Mouse (Mus musculus) forebrain, embryonic 16.5 days (tissue): ENCODE results near the gene Poc1b. TPM values are rescaled to one million over a fixed set of nuclear protein-coding genes. Genes with fewer than 3 reads are reported as not detected.

Experiments used
- ATAC-seq: fragments of 200-750 bp; cut with Nextera tagmentation; 2 replicates; pipeline ENCODE4 v1.8.0; 2017; ENCODE audit warnings: mild to moderate bottlenecking, moderate library complexity
- H3K27ac ChIP-seq: fragments of 300-500 bp; sonication (generic); 2 replicates; pipeline ENCODE4 v1.5.1; 2014; ENCODE audit warnings: low read length, control low read depth
- H3K27me3 ChIP-seq: fragments of 300-500 bp; sonication (generic); replicated peaks from 2 replicates; pipeline ENCODE4 v1.6.1; 2014; ENCODE audit warnings: low read length; ENCODE audit not compliant: control insufficient read depth, insufficient read depth
- H3K36me3 ChIP-seq: fragments of 300-500 bp; sonication (generic); 2 replicates; pipeline ENCODE4 v1.6.1; 2014; ENCODE audit not compliant: control insufficient read depth, insufficient read depth
- H3K4me1 ChIP-seq: fragments of 300-500 bp; sonication (generic); replicated peaks from 2 replicates; pipeline ENCODE4 v1.6.1; 2014; ENCODE audit warnings: low read length; ENCODE audit not compliant: control insufficient read depth, insufficient read depth
- H3K4me2 ChIP-seq: fragments of 300-500 bp; sonication (generic); 2 replicates; pipeline ENCODE4 v1.6.1; 2014; ENCODE audit warnings: mild to moderate bottlenecking, low read length, control low read depth
- H3K4me3 ChIP-seq: fragments of 300-500 bp; sonication (generic); replicated peaks from 2 replicates; pipeline ENCODE4 v1.5.1; 2014; ENCODE audit warnings: mild to moderate bottlenecking, low read length, control low read depth
- H3K9ac ChIP-seq: fragments of 300-500 bp; sonication (generic); replicated peaks from 2 replicates; pipeline ENCODE4 v1.6.1; 2014; ENCODE audit warnings: low read depth, low read length, control low read depth
- H3K9me3 ChIP-seq: fragments of 300-500 bp; sonication (generic); 2 replicates; pipeline ENCODE4 v1.6.1; 2016; ENCODE audit warnings: low read length; ENCODE audit not compliant: control insufficient read depth
- WGBS: fragments of 180-500 bp; shearing (Covaris S2); extraction: QIAGEN DNeasy Blood & Tissue Kit; methylation state at CpG from one replicate; pipeline ENCODE4 v1.1.7; 2014; 5-methylcytosine and 5-hydroxymethylcytosine counted together
- polyA plus RNA-seq: library from polyadenylated mRNA; unstranded; fragments of >200 nt; fragmentation: Nextera tagmentation; extraction: Ambion mirVana; gene quantifications from 2 replicates; pipeline ENCODE4 v1.2.1, GENCODE M21; 2015

The Poc1b gene
- polyA plus RNA-seq, 1 experiment from 2014 or later: 14.1 TPM

- no peak for ATAC-seq
- no peaks in the 10 kb centered on the region for H3K9me3 ChIP-seq
- H3K36me3 ChIP-seq: no peaks in the 10 kb centered on the region
- H3K27me3 ChIP-seq: no peaks in the 10 kb centered on the region
- WGBS: 93% methylated on average over 8 of the region's 8 CpGs
- no peaks in the 10 kb centered on the region for H3K4me1 ChIP-seq
- no peak overlapping the region for H3K4me3 ChIP-seq
- no peak overlapping the region for H3K27ac ChIP-seq
- no peak overlapping the region for H3K9ac ChIP-seq
- no peak overlapping the region for H3K4me2 ChIP-seq
Measured at GRCm38 (mm10) chr10:99221540-99221939, 114.7 kb downstream of the Poc1b start.

DNA sequence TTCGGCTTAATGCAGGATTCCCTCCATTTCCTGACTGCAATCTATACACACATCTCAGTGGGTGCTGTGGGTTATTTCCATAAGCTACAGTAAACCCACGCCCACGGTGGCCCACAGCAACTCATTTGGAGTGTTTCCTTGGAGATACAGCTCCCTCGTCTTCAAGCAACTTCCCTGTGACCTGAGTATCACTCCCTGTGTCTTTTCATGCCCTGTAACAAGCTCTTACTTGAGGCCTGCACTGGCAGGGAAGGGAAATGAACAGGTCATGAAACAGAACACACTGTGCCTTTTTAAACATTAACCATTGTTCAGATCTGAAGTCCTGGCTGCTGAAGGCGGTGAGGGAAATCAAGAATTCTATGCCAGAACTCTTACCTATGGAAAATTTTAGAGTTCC is 115.9 kb downstream of the Poc1b start:
- WGBS: 79% methylated on average over 5 of the region's 5 CpGs
- no peak for ATAC-seq
- H3K4me1 ChIP-seq: no peaks in the 10 kb centered on the region
- no peak overlapping the region for H3K4me2 ChIP-seq
- no peaks in the 10 kb centered on the region for H3K9me3 ChIP-seq
- H3K4me3 ChIP-seq: no peak overlapping the region
- H3K27me3 ChIP-seq: no peaks in the 10 kb centered on the region
- H3K9ac ChIP-seq: no peak overlapping the region
- H3K36me3 ChIP-seq: no peaks in the 10 kb centered on the region
- no peak overlapping the region for H3K27ac ChIP-seq

- no peak overlapping the region for H3K4me3 ChIP-seq
- H3K27me3 ChIP-seq: no peaks in the 10 kb centered on the region
- no peak overlapping the region for H3K4me2 ChIP-seq
- no peak for ATAC-seq
- H3K36me3 ChIP-seq: no peaks in the 10 kb centered on the region
- 73% methylated on average over 3 of the region's 3 CpGs for WGBS
- no peak overlapping the region for H3K9ac ChIP-seq
- H3K4me1 ChIP-seq: 0 out of 2 replicates have a peak, but pooled peaks cover 2% of the 10 kb centered on the region
- no peaks in the 10 kb centered on the region for H3K9me3 ChIP-seq
- no peak overlapping the region for H3K27ac ChIP-seq
Measured at GRCm38 (mm10) chr10:99224218-99224617, 117.4 kb downstream of the Poc1b start.

GRCm38 (mm10) chr10:99226782-99227181 is 119.9 kb downstream of the Poc1b start:
- Histone ChIP-seq H3K9me3 (no peaks in the 10 kb centered on the region), H3K9ac (no peak overlapping the region), H3K4me3 (no peak overlapping the region), H3K4me2 (no peak overlapping the region), H3K27me3 (no peaks in the 10 kb centered on the region), H3K27ac (no peak overlapping the region), H3K36me3 (no peaks in the 10 kb centered on the region), H3K4me1 (0 out of 2 replicates have a peak, but pooled peaks cover 2% of the 10 kb centered on the region)
- no peak for ATAC-seq
- WGBS: 97% methylated on average over 5 of the region's 5 CpGs

DNA sequence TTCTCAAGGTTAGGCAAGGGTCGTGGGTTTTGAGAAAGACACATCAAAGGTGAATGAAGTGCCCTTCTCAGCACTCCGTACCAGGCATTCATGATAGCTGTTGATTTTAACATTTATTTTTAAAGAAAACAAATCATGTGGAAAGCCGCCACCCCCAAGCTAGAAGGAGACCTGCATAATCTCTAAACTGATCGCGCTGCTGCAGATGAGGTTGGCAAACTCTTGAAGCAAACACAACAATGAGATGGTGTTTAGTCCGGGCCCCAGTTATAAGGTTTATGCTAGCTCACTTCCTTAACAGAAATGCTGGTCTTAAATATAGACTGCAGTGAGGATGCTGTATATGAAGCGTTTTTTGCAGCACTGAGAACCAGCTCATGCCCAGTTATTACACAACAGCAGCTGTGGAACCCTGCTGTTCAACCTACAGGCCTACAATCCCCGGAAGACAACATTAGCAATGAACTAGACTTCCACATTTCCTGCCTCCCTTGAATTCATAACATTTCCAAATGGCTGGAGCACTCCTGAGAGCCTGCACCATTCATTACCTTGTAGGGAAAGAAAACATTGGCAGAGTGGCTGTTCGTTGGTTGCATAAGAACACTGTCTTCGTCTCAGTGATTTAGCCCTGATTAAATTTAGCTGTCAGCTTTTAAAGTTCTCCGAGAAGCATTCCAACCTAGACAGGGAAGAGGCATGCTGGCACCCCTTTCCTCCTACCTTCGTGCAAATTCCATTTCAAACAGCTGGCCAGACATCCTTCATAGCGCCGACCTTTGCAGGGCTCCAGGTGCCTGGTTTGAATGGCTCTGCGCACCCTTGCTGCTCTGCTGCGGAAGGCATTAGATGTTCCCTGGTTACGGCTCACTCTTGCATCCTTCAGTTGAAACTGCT is 121.4 kb downstream of the Poc1b start:
- Histone ChIP-seq H3K36me3 (no peaks in the 10 kb centered on the region), H3K4me1 (0 out of 2 replicates have a peak, but pooled peaks cover 2% of the 10 kb centered on the region), H3K9ac (no peak overlapping the region), H3K27ac (no peak overlapping the region), H3K4me3 (no peak overlapping the region), H3K4me2 (0 out of 2 replicates have a peak overlapping the region, but pooled peaks have one; percentile 8), H3K27me3 (no peaks in the 10 kb centered on the region), H3K9me3 (no peaks in the 10 kb centered on the region)
- ATAC-seq: 0 out of 2 replicates have a peak, but pooled peaks have one; percentile 10
- WGBS: 28% methylated on average over 17 of the region's 17 CpGs

- H3K4me2 ChIP-seq: no peak overlapping the region
- H3K4me3 ChIP-seq: no peak overlapping the region
- no peaks in the 10 kb centered on the region for H3K9me3 ChIP-seq
- H3K9ac ChIP-seq: no peak overlapping the region
- ATAC-seq: no peak
- H3K4me1 ChIP-seq: 0 out of 2 replicates have a peak, but pooled peaks cover 2% of the 10 kb centered on the region
- H3K27ac ChIP-seq: no peak overlapping the region
- no peaks in the 10 kb centered on the region for H3K27me3 ChIP-seq
- H3K36me3 ChIP-seq: no peaks in the 10 kb centered on the region
- 28% methylated on average over 16 of the region's 16 CpGs for WGBS
Measured at GRCm38 (mm10) chr10:99229031-99229684, 122.3 kb downstream of the Poc1b start.

DNA sequence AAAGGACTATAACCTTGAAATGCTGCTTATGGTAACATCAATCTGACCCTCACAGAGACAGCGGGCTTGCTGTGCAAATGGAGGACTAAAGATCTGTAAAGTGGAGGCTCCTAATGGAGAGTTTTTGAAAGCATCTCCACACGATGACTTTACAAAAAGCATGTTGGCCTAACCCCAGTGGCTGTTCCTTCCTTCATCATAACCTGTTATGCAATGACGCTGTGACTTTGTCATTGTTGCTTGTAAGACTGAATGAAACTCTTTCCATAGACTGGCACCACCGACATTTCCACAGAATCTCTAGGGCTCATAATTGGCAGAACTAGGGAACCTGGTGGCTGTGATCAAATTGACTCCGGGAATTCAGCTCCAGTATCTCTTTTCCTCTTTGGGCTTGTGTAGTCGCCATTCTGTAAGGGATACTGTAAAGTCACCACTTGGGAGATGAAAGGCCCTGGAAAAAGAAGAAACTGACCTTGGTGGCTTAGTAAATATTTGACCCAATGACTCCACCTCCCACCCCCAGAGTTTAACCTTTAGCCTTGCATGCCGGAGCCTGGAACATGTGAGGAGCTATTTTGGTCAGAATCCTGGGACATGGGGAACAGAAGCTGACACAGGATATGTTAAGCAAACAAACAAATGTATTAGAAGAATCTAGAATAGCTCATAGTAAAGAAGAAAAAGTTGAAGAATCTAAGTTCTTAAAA is 125.8 kb downstream of the Poc1b start:
- Histone ChIP-seq H3K4me3 (no peak overlapping the region), H3K4me2 (no peak overlapping the region), H3K27me3 (no peaks in the 10 kb centered on the region), H3K9ac (no peak overlapping the region), H3K27ac (no peak overlapping the region), H3K36me3 (no peaks in the 10 kb centered on the region), H3K9me3 (no peaks in the 10 kb centered on the region), H3K4me1 (0 out of 2 replicates have a peak, but pooled peaks cover 2% of the 10 kb centered on the region)
- 82% methylated on average over 7 of the region's 7 CpGs for WGBS
- ATAC-seq: no peak

DNA sequence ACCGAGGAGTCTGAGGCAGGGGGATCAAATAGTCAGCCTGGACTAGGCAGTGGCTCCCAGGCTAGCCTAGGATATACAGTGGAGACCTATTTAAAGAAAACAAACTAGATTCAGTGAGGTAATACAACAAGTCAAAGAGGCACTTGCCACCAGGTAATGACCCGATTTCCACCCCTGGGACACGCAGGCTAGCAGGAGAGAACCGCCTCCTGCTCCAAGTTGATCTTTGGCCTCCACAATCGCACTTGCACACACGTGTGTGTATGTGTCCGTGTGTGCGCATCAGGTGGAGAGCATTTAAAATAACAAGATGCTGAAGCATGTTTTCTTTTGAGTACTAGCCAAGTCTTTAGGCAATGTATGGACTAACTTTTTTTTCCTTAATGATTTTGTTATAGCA is 127.5 kb downstream of the Poc1b start:
- H3K9me3 ChIP-seq: no peaks in the 10 kb centered on the region
- H3K9ac ChIP-seq: no peak overlapping the region
- H3K4me2 ChIP-seq: no peak overlapping the region
- H3K4me3 ChIP-seq: no peak overlapping the region
- no peak overlapping the region for H3K27ac ChIP-seq
- 91% methylated on average over 8 of the region's 8 CpGs for WGBS
- no peaks in the 10 kb centered on the region for H3K36me3 ChIP-seq
- H3K4me1 ChIP-seq: no peaks in the 10 kb centered on the region
- no peaks in the 10 kb centered on the region for H3K27me3 ChIP-seq
- no peak for ATAC-seq

- no peak overlapping the region for H3K4me2 ChIP-seq
- no peak overlapping the region for H3K9ac ChIP-seq
- ATAC-seq: no peak
- H3K9me3 ChIP-seq: no peaks in the 10 kb centered on the region
- H3K4me1 ChIP-seq: no peaks in the 10 kb centered on the region
- no peak overlapping the region for H3K27ac ChIP-seq
- WGBS: 92% methylated on average over 9 of the region's 9 CpGs
- H3K36me3 ChIP-seq: no peaks in the 10 kb centered on the region
- H3K4me3 ChIP-seq: no peak overlapping the region
- H3K27me3 ChIP-seq: no peaks in the 10 kb centered on the region
Measured at GRCm38 (mm10) chr10:99235081-99235480, 128.2 kb downstream of the Poc1b start.
